Mouse (Mus musculus) midbrain, postnatal 0 days (tissue): ENCODE results near the gene Ccdc124. TPM values are rescaled to one million over a fixed set of nuclear protein-coding genes. Genes with fewer than 3 reads are reported as not detected.
"Not testable (repeated sequence)": the region's sequence is repeated elsewhere in the genome, so short reads cannot be mapped to it uniquely, and the experiment has no call there.

Experiments used
- ATAC-seq: fragments of 200-750 bp; cut with Nextera tagmentation; 2 replicates; pipeline ENCODE4 v1.8.0; 2017; ENCODE audit warnings: moderate number of reproducible peaks, mild to moderate bottlenecking, moderate TSS enrichment, moderate library complexity; ENCODE audit not compliant: low FRiP score
- DNase-seq: peaks from one replicate; pipeline ENCODE4 v3.0.0-alpha.2; 2015; ENCODE audit warnings: low spot score
- H3K27ac ChIP-seq: fragments of 300-500 bp; sonication (generic); 2 replicates; pipeline ENCODE4 v1.5.1; 2014; ENCODE audit warnings: low read depth, mild to moderate bottlenecking, low read length, mixed read lengths
- H3K27me3 ChIP-seq: fragments of 300-500 bp; sonication (generic); 2 replicates; pipeline ENCODE4 v1.6.1; 2014; ENCODE audit warnings: low read length, control low read depth, mixed read lengths; ENCODE audit not compliant: insufficient read depth
- H3K36me3 ChIP-seq: fragments of 300-500 bp; sonication (generic); 2 replicates; pipeline ENCODE4 v1.6.1; 2014; ENCODE audit warnings: low read length, control low read depth, mixed read lengths; ENCODE audit not compliant: insufficient read depth
- H3K4me1 ChIP-seq: fragments of 300-500 bp; sonication (generic); 2 replicates; pipeline ENCODE4 v1.6.1; 2014; ENCODE audit warnings: mild to moderate bottlenecking, control low read depth, antibody characterized with exemption, low read length, mixed read lengths; ENCODE audit not compliant: insufficient read depth
- H3K4me2 ChIP-seq: fragments of 300-500 bp; sonication (generic); 2 replicates; pipeline ENCODE4 v1.6.1; 2014; ENCODE audit warnings: low read depth, mild to moderate bottlenecking, low read length, mixed read lengths; ENCODE audit not compliant: poor library complexity, severe bottlenecking
- H3K4me3 ChIP-seq: fragments of 300-500 bp; sonication (generic); 2 replicates; pipeline ENCODE4 v1.5.1; 2014; ENCODE audit warnings: low read depth, mild to moderate bottlenecking, low read length, moderate library complexity
- H3K9ac ChIP-seq: fragments of 300-500 bp; sonication (generic); replicated peaks from 2 replicates; pipeline ENCODE4 v1.6.1; 2014; ENCODE audit warnings: mild to moderate bottlenecking, low read length, moderate library complexity, mixed read lengths; ENCODE audit not compliant: poor library complexity, severe bottlenecking
- H3K9me3 ChIP-seq: fragments of 300-500 bp; sonication (generic); 2 replicates; pipeline ENCODE4 v1.6.1; 2016; ENCODE audit warnings: low read length, control low read depth
- CTCF ChIP-seq: IDR thresholded peaks from 2 replicates; pipeline ENCODE4 v1.5.1; 2016; ENCODE audit warnings: antibody characterized with exemption, mild to moderate bottlenecking
- WGBS: fragments of 180-500 bp; shearing (Covaris S2); extraction: QIAGEN DNeasy Blood & Tissue Kit; methylation state at CpG from one replicate; pipeline ENCODE4 v1.1.7; 2014; 5-methylcytosine and 5-hydroxymethylcytosine counted together
- polyA plus RNA-seq: library from polyadenylated mRNA; unstranded; fragments of >200 nt; fragmentation: Nextera tagmentation; extraction: Ambion mirVana; gene quantifications from 2 replicates; pipeline ENCODE4 v1.2.1, GENCODE M21; 2015
- total RNA-seq: library from RNA; depleted of rRNA; stranded (reverse); fragments of >200 nt; gene quantifications from 2 replicates; pipeline ENCODE4 v1.2.3, GENCODE M21; 2014

The Ccdc124 gene
- total and polyA plus RNA-seq, 2 experiments from 2014 or later: 48.6 to 159 TPM

DNA sequence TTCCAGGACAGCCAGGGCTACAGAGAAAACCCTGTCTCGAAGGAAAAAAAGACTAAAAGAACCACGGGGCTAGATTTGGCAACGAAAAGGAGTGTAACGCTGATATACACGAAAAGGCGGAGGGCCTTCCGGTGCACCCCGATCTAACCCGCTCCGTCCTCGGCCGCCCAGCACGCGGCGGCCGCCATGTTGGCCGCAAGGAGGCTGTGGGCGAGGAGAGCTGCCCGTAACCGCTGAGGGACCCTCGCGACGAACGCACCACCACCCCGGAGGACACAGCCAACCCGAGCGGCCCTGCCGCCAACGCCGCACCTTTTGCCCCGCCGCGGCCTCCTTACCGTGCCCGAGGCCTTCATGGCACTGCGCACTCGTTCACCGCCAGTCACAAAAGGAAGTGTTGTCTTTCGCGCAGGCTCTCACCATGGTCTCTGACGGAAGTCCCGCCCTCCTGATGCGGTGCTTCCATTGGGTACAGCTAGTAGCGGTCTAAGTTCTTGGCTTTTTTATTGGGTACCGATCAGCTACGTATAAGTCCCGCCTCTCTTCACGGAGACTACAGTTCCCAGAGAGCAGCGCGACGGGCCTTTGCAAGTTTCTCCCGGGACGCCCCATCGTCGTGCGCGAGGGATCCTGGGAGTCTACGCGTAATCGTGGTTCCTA lies 23.4 kb upstream of the Ccdc124 start, which contains the start of gene Rpl18a:
Rpl18a (minus strand) TSS at position 392 of the 660 bp plus-strand sequence.
- ATAC-seq (peak; percentile 97), DNase-seq (peak; percentile 100)
- peak within 1 kb of the TSS; percentile 67 for H3K4me3 ChIP-seq
- under 1% methylated on average over 60 of the region's 60 CpGs for WGBS
- H3K9me3 ChIP-seq: no peaks in the 10 kb centered on the region
- H3K9ac ChIP-seq: peak within 1 kb of the TSS; percentile 86
- 0 out of 2 replicates have a peak, but pooled peaks cover 2% of the 10 kb centered on the region for H3K4me1 ChIP-seq
- H3K4me2 ChIP-seq: peak within 1 kb of the TSS; percentile 82
- H3K27me3 ChIP-seq: peaks cover 9% of the 10 kb centered on the region
- H3K27ac ChIP-seq: peak within 1 kb of the TSS; percentile 74
- H3K36me3 ChIP-seq: peaks cover 21% of the 10 kb centered on the region
- 0 out of 2 replicates have a peak, but pooled peaks have one; percentile 20 for TF ChIP-seq CTCF

DNA sequence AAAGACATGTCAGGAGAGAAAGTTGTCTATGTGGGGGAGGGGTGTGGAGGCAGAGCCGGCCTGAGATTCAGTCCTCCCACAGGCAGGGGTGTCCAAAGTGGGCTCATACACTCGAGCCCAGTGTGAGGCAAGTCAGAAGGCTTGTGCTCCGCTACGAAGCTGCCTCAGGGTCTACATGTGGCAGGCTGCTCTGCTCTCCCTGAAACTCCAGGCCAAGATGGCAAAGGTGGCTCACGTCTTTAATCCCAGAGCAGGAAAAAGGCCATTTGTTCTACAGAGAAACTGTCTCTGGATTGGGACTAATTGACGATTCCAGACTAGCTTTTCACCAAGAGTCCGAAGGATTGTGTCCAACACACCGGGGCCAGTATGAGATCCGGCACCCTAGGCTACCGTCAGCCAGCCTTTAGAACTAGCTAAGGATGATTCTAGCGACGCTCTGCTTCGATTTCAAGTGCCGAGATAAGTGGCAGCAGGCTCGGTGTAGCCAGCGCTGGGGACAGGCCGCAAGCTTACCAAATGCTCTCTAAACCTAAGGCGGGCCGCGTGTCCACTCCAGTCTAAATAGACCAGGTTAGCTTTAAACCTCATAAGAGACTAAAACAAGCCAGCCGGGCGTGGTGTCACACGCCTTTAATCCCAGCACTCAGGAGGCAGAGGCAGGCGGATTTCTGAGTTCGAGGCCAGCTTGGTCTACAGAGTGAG lies 22.7 kb upstream of the Ccdc124 start:
- Histone ChIP-seq H3K27me3 (peaks cover 16% of the 10 kb centered on the region), H3K4me2 (peak overlapping the region; percentile 82), H3K36me3 (peaks cover 21% of the 10 kb centered on the region), H3K27ac (peak overlapping the region; percentile 74; the same call in 1 of the 2 replicates), H3K4me1 (0 out of 2 replicates have a peak, but pooled peaks cover 2% of the 10 kb centered on the region), H3K9me3 (no peaks in the 10 kb centered on the region), H3K4me3 (peak overlapping the region; percentile 67), H3K9ac (peak overlapping the region; percentile 86)
- DNase-seq (no peak), ATAC-seq (no peak)
- no peak for TF ChIP-seq CTCF
- WGBS: 4% methylated on average over 25 of the region's 25 CpGs

DNA sequence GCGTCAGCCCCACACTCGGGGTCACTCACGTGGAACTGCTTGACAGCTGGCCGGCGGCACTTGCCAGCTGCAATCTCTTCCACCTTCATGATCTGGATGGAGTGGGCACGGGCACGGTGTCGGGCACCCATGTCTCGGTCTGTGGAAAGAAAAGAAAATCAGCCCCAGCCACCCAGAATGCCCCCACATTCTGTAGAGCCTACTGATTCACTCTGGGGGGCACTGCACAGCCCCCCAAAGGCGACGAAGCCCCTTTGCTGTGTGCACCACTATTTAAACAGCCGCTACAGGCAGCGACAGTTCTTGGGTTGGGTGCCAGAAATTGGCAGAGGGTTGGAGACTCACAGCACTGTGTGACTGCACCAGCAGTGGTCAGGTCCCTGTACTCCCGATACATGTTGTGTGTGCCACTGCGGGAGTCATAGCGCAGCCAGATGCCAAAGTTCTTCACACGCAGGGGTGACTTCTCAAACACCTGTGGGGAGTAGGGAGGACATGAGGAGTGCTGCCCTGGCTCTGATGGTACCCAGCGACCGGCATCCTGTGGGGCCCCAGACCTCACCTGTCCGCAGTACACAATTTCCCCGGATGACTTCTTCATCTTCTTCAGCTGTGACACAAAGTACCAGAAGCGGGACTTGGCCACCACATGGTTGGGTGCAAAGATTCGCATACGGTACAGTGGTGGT lies 22.0 kb upstream of the Ccdc124 start:
- H3K9me3 ChIP-seq, H3K9ac ChIP-seq, DNase-seq, ATAC-seq, H3K27ac ChIP-seq, H3K4me1 ChIP-seq: not testable (repeated sequence)
- Histone ChIP-seq H3K4me3 (0 out of 2 replicates have a peak overlapping the region, but pooled peaks have one; percentile 67), H3K36me3 (peaks cover 21% of the 10 kb centered on the region), H3K27me3 (peaks cover 20% of the 10 kb centered on the region), H3K4me2 (peak overlapping the region; percentile 82)
- 81% methylated on average over 22 of the region's 24 CpGs for WGBS

DNA sequence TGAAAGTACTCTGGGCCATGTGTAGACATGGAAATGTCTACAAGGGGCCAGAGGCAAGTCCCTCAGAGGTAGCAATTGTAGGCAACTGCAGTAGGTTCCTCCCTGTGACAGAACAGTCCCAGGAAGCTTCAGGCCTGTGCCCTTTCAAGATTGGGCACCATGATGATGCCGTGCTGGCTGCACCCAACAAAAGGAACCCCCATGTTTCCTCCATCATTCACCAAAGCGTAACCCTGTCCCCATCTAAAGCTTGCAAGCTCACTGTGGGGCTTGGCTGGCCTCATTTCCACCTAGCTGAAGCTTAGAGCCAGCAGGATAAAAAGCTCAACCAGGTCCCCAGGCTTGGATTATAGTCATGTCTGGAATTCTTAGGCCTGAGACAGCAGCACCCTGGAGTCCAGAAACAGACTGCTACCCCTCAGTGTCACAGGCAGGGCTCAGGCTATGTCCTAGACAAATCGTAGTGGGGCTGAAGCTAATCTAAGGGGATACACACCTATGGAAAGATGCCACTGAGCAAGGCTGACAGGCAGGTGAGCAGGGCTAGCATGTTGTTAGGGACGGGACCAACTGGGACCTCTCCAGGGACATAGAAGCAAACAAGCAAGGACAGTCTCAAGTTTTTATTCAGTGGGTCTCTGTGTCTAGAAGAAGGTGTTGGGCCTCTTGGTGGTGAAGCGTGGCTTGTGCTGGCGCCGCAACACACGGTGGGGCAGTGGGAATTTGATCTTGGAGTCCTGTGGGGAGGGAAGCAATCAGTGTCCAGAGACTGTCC lies 21.2 kb upstream of the Ccdc124 start:
- Histone ChIP-seq H3K36me3 (peaks cover 21% of the 10 kb centered on the region), H3K27ac (no peak overlapping the region), H3K9ac (no peak overlapping the region), H3K4me3 (no peak overlapping the region), H3K4me2 (no peak overlapping the region), H3K9me3 (no peaks in the 10 kb centered on the region), H3K27me3 (peaks cover 20% of the 10 kb centered on the region), H3K4me1 (0 out of 2 replicates have a peak, but pooled peaks cover 2% of the 10 kb centered on the region)
- ATAC-seq (no peak), DNase-seq (no peak)
- TF ChIP-seq CTCF: no peak
- 83% methylated on average over 8 of the region's 8 CpGs for WGBS

DNA sequence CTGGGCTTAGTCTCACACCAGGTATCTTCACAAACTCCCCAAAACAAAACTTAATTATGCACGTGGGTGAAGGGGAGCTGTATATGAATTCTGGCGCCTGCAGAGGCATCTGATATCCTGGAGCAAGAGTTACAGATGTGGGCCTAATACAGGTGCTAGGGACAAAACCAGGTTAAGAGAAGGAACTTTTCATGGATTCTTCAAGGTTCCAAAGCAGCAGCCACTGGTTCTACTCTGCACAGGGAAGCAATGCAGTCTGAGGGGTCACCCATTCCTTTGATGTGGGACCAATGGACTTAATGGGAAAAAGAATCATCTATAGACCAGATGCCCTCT lies 20.6 kb upstream of the Ccdc124 start:
- 0 out of 2 replicates have a peak, but pooled peaks cover 2% of the 10 kb centered on the region for H3K4me1 ChIP-seq
- H3K27me3 ChIP-seq: peaks cover 20% of the 10 kb centered on the region
- DNase-seq (no peak), ATAC-seq (no peak)
- 59% methylated on average over 2 of the region's 2 CpGs for WGBS
- H3K9me3 ChIP-seq: no peaks in the 10 kb centered on the region
- no peak overlapping the region for H3K27ac ChIP-seq
- TF ChIP-seq CTCF: no peak
- no peak overlapping the region for H3K4me3 ChIP-seq
- no peak overlapping the region for H3K9ac ChIP-seq
- peaks cover 21% of the 10 kb centered on the region for H3K36me3 ChIP-seq
- H3K4me2 ChIP-seq: no peak overlapping the region
